Mouse (Mus musculus) T-cell, adult 2 months (primary cell): ENCODE measurements around the gene Msx3.
A peak's percentile ranks its signal among the peaks of the same experiment; 100 is the strongest.

Experiments used
- DNase-seq: peaks from one replicate; pipeline ENCODE4 v3.0.0; 2022; ENCODE audit warnings: low spot score

Gene Msx3

DNA sequence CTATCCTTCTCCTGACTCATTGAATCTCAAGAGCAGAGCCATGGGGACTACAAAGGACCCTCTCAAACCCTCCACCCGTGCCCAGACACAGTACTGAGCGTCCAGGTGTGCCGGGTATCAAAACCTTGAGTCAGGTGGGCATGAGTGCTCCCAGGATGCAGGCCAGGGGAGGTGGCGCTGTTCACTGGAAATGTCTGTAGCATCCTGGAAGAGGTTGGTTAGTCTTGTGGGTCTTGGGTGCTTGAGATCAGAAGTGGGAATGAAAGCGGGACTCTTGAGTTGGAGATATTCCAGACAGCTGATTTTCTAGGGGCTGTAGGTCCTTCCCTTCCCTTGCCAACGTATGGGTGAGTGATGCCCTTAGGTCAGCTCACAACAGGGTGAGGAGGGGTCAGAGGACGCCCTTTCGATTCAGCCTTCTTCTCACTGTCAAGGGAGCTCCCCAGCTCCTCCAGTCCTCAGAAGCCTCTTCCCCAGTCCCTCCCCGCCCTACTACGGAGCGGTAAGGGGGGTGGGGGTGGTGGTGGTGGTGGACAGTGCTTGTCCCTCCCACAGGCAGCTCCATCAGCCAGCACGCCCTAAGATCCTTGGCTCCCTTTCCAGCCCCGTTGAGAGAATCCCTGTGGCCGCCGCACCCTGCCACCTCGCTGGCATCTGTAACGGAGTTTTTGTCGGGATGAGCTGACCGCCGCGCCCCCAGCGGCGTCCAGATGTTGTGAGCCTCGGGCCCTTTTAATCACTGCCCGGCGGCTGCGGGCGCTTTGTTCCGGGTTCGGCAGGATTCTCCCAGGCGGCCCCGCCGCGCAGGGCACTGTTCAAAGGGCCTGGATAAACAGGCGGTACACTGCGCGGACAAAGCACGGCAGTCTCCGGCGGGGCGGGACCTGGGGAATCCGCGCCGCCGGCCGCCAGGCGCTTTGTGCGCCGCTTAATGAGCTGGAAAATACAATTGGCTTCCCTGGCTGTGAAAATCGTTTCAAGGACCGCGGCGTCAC lies 8.8 kb upstream of the Msx3 start:
- DNase-seq = no peak

DNA sequence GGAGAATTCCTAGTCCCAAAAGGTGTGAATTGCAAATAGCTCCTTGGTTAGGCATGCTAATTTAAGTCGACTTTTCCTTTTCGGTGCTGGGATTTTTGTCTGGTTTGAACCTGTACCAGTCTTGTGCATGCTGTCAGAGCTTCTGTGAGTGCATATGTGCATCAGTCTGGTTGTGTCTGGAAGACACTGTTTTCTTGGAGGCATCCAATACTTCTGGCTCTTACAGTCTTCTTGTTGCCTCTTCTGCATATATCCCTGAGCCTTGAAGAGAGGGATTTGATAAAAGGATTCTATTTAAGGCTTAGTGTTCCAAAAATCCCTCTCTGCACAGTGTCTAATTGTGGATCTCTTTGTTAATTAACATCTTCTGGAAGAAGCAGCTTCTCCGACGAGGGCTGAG lies 5.2 kb upstream of the Msx3 start:
- no peak for DNase-seq

DNA sequence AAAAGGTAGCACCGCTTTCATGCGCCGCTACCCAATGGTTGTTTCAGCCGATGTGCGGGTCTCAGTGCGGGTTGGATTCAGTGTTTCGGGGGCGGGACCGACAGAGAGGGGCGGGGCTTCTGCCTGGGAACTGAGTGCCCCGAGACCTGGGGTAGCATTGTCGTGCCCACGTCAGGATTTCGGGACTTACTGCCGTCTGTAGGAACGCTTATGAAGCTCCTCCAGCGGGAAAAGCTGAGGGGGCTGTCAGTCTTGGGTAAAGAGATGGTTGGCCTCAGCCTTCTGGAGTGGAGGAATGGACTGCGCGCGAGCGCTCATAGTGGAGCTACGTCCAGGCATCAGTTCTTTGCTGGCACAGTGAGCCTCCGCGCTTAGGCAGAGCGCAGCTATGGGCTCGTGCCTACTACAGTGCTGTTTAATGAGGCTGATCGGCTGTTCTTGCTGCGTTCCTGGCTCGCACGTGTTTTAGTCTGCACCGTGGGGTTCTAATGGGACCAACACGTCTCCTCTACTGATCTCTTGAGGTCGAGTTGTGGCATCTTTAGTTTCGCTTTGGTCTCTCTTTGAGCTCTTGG lies 313 bp upstream of the Msx3 start:
- no peak for DNase-seq

DNA sequence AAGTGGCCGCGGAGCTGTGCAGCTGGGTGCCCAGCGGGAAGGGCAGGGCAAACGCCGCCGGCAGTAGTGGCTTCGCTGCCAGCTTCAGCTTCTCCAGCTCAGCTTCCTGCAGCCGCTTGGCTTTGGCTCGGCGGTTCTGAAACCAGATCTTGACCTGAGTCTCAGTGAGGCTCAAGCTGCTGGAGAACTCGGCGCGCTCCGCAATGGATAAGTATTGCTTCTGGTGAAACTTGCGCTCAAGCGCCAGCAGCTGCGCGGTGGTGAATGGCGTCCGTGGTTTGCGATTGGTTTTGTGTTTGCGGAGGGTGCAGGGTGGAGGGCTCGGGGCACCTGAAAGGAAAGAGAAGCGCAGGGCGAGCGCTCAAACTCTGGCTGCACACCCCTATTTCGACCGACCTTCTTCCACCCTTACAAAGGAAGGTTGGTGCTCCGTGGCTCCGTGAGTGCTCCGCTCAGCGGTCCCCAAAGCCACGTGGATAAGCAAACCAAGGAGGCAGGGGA lies 1.0 kb downstream of the Msx3 start:
- no peak for DNase-seq

DNA sequence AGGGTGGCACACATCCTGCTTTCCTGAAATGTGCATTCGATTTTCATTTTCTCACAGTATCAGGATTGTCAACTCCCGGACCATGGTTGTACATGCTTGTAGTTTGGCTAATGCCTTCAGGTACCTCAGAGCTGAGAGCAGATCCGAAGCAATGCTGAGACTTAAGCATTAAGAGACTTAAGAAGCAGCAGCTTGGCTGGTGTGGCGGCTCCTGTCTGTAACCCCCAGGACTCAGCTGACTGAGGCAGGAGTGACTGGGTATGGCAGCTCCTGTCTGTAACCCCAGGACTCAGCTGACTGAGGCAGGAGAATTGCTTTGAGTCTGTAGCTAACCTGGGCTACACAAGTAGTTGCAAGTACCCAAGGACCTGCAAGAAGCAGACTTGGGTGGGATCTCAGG lies 3.3 kb downstream of the Msx3 start:
- DNase-seq = no peak

DNA sequence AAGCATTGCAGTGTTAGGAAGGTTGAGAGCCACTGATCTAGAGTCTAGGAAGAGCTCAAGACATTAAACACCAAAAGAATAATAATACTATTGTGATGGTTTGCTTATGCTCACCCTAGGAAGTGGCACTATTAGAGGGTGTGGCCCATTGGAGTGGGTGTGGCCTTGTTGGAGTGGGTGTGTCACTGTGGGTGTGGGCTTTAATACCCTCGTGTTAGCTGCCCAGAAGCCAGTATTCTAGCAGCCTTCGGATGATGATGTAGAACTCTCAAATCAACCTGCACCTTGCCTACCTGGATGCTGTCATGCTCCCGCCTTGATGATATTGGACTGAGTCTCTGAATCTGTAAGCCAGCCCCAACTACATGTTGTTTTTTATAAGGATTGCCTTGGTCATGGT lies 6.2 kb downstream of the Msx3 start:
- DNase-seq = no peak

DNA sequence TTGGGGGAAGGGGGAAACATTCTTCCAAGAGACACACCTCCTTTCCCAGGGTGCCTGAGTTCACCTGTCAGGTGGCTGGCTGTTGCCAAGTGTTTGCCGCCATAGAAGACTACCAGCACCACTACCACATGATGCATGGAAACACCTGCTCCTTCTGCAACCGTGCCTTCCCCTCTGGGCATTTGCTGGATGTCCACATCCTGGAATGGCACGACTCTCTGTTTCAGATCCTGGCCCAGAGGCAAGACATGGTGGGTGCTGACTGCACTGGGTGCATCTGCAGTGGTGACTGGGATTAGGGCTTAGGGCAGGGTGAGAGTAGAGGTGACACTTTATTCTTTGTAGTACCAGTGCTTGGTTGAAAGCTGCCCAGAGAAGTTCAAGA lies 11.7 kb downstream of the Msx3 start:
- DNase-seq = no peak

DNA sequence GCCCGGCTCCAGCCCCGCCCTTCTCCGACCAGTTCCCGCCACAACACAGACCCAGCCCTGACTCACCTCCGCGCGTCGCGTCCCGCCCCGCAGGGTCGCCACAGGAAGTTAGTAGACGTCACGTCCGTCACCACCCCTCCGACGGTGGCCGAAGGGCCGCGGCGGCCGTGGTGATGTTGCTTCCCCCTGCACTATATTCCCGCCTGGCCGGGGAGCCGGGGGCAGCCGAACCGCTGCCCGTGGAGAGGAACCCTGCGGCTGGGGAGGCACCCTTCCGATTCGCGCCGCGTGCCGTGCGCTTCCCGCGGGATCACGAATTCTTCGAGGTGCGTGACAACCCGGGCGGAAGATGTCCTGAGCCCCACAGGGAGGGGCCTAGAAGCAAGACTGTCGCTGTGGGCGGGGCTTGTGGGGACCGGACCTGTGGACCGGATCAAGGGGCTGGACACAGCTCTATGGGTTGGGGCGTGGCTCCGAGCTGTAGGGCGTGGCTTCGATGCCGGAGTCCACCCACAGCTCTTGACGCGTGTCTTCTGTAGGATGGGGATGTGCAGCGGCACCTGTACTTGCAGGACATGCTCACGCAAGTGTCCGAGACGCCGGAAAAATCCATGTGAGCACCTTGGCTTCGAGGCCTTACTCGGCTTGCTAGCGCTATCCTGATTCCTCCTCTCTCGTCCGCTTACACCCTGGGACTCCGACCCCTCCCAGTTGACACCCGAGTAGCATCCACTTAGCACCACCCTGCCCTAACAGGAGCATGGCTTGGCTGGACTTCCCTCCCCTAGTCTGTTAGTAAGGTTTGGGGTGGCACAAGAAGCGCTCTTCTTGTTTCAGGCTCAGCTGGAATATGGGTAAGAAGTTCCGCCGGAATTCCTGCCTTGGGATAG lies 12.4 kb downstream of the Msx3 start, which contains the start of the genes Zfp511 and Tubgcp2:
Gene Zfp511 (plus strand): TSS at position 111 of the 890 bp plus-strand sequence.
Gene Tubgcp2 (minus strand): TSS at position 389 of the 890 bp plus-strand sequence.
- peak; percentile 78 for DNase-seq

DNA sequence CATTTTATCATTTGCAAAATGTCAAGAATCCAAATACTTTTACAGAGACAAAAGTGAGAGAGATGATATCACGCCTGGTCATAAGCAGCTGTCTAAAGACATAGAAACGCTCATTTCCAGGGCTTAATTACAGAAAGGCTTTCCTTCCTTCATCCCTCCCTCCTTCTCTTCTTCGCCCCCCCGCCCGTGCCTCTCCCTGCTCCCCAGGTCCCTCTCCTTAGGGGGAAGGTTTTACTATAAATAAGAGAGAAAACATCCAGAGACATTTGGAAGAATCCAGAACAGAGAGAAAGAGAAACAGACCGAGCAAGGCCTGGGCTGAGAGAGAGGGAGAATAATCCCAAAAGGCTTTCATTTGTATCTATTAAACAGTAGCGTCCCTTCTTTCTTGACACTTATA lies 13.4 kb downstream of the Msx3 start:
- DNase-seq = no peak

DNA sequence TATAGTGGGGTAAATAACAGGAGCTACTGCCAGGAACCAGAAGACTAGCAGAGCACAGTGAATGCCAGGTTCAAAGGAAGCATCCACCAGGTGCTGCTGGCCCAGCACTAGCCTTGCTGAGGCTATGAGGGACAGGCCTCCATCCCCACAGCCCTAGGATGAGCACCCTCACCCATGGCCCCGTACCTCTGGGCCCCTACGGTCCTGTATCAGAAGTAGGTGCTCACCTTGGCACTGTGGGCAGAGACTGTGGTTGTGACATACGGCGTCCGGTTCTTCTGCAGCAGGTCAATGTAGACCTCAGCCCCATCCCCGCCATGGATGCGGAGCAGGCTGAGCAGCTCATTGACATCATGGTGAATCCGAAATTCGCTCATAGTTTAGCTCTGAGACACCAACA lies 15.5 kb downstream of the Msx3 start:
- no peak for DNase-seq

DNA sequence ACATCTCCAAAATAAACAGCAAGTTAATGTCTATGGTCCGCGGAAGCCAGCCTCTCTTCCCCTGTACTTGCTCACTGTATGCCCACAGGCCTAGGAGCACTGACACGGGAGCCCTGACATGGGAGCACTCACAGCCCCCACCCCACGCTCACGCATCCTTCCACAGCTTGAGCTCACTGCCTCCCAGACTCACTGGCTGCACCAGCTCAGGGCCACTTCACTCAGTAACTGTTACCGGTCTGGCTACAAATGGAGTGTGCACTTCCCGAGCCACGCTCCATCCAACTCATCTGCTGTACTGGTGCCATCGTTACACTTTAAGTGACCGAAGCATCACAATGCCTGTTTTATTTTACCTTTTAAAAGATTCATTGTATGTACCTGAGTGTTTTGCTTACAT lies 16.5 kb downstream of the Msx3 start:
- no peak for DNase-seq

DNA sequence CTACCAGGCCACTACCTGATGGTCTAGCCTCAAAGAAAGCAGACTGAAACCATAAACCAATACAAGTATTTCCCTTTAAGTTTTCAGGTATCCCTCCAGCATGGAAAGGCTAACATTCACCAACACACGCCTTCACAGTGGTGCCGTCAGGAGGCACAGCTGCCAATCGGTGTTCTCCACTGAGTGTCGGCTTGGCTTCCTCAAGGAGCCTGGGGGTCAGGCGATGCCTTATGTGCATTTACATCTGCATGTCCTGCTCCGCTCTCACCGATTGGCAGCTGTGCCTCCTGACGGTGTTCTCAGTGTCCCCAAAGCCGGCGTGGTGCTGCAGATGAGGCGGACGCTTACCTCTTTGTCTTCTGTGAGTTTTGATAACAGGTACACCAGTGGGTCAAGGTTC lies 17.1 kb downstream of the Msx3 start:
- no peak for DNase-seq

DNA sequence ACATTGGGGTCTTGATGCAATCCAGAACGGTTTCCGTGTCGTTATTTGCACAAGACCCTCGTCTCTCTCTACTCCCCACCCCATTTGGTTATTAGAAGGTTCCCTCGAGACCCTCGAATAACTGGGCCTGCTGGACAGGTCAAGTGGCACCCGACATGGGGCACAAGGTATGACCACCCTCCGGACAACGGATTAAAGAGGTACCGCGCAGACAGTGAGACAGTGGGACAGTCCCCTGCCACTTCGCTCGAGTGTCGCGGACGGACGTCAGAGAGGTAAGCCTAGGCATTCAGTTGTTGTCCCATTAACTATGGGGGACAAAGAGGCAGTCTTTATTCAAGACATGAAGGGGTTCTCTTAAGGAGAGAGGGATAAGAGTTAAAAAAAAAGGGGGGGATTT lies 37.6 kb downstream of the Msx3 start:
- DNase-seq = no peak

DNA sequence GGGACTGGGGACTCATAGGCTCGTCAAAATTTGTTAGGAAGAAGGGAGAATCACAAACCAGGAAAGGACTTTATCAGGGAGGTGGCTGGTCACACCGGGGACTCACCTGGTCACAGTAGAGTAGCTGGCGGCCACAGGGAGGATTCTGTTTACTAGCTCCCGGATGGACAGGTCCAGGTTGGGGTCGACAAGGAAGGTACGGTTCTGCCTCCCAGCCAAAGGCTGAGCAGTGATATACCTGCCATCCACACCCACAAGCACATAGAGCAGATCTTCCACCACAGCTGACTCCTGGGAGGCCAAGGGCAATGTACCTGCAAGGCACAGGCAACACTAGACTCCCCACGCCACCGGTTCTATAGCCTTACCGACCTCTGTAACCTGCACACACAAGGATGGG lies 41.1 kb downstream of the Msx3 start:
- no peak for DNase-seq

DNA sequence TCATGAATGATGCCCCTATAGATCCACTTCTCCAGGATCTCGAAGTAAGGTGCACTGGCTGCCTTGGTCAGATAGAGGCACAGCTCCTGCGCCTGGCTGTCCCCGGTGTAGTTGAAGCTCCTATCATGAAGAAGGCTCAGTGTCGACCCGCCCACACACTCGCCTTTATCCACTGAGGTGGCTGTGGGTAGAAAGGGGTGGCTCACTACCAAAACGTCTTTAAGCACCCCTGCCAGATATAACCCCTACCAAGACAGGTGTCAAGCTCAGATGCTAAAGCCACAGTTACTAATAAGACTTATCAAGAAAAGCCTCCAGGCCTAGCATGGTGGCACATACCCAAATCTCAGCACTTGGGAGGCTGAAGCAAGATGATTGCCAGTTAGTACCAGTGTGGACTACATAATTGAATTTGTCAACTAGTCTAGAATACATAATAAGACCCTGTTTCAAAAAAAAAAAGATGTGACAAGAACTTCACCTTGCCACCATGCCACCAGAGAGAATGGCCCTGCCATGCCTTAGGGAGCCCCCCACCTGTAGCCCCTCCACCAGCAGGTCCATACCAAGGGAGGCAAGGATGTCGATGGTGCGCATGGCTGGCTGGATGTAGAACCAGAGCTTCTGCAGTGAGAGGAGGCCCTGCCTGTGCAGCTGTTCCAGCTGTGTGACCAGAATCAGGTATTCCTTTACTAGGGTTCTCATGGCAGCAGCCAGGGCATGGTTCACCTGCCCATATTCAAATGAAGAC lies 41.9 kb downstream of the Msx3 start:
- no peak for DNase-seq

DNA sequence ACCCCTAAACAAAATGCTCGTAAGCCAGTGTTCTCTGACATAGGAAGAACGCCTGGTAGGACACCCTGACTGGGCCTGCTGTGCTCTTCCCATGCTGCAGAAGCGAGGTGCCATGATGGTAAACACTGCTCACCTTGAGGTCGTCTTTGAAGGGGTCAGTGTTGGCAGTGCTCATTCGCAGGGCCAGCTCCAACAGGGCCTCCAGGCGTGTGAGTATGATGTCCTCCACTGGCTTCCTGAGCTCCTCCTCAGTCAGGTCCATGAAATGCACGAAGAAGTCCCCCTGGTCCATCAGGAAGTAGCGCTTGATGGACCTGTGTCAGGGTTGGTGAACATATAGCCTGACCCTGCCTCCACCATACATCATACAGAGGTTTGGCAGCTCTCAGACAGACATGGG lies 44.2 kb downstream of the Msx3 start:
- no peak for DNase-seq

DNA sequence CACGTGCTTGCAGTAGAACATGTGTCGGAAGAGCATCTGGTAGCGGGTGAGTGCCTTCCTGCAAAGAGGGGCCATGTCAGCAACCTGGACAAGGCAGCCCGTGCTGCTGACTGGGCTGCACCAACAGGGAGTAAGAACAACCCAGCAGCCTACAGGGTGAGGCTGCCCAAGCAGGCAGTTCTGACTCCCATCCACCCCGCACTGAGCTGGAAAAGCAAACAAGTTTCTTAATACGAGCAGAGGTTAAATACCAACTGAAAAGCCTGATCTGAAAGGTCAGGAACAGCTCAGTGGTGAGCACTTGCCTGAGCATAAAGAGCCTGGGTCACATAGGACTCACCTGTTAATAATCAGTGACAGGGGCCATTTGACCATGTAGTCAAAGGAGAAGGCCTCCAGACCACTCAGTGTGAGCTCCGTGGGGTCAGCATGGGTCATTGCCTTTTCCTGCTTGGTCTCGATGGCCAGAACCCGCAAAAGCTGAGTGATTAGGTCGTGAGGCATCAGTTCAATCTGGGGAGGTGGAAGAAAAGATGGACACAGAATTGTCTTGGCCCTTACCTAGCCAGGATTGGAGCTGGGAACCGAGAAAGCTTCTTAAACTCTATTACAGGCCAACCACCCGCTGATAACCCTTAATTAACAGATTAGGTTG lies 47.7 kb downstream of the Msx3 start:
- no peak for DNase-seq

DNA sequence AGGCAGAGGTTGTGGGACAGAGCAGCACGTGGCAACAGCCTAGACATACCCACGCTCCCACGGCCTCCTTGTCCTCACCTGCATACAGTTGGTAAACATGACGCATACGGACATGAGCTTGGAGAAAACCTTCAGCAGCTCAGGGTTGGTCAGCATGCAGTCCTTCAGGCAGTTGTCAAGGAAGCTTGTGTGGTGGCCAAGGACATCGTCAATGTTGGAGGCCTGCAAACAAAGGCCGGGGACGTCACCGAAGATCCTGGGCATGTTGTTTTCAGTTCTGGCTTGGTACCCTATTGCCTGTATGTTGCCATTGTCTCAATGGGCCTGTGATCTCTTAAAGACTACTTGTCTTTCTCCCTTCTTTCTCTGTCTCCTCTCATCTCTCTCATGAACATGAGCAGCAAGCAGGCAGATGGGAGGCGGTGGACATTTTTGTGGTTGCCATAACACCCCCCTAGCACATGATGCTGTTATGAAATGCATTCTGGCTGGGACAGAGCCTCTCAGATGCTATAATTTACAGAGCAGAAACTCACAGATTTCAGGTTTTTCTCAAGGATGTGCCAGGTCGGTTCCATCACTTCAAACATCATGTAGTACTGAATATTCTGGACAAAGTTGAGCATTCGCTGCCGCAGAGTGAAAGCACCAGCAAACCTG lies 50.1 kb downstream of the Msx3 start:
- DNase-seq = no peak
